Mouse (Mus musculus): ENCODE measurements at regions not wholly inside any gene's neighbourhood (a gene's known extent, or its start where the extent isn't known, plus 50 kb on each side); places are given as distances from the start of the nearest gene placed in this dataset.

GRCm38 (mm10) chr8:89658998-89659944 lies 615.3 kb upstream of the Sall1 start:
- in situ Hi-C loops (cut with MboI, MseI) = no loop called here

GRCm38 (mm10) chr8:89655369-89655768 lies 611.4 kb upstream of the Sall1 start:
- in situ Hi-C loops (cut with MboI, MseI) = no loop called here

- in situ Hi-C loops (cut with MboI, MseI) = no loop called here
These were observed 605.4 kb upstream of the Sall1 start for GRCm38 (mm10) chr8:89649207-89649890.

GRCm38 (mm10) chr8:89646946-89647345 lies 603.0 kb upstream of the Sall1 start:
- in situ Hi-C loops (cut with MboI, MseI) = no loop called here

GRCm38 (mm10) chr8:89641339-89641738 lies 597.4 kb upstream of the Sall1 start:
- in situ Hi-C loops (cut with MboI, MseI) = no loop called here

- in situ Hi-C loops (cut with MboI, MseI) = no loop called here
These were observed 590.9 kb upstream of the Sall1 start for GRCm38 (mm10) chr8:89634864-89635263.

GRCm38 (mm10) chr8:89632304-89632703 lies 588.3 kb upstream of the Sall1 start:
- in situ Hi-C loops (cut with MboI, MseI) = no loop called here

- in situ Hi-C loops (cut with MboI, MseI) = no loop called here
These were observed 586.6 kb upstream of the Sall1 start for GRCm38 (mm10) chr8:89630540-89630939.

GRCm38 (mm10) chr8:89618089-89618488 lies 574.1 kb upstream of the Sall1 start:
- in situ Hi-C loops (cut with MboI, MseI) = no loop called here

- in situ Hi-C loops (cut with MboI, MseI) = no loop called here
These were observed 572.0 kb upstream of the Sall1 start for GRCm38 (mm10) chr8:89615863-89616558.

GRCm38 (mm10) chr8:89609074-89609473 lies 565.1 kb upstream of the Sall1 start:
- in situ Hi-C loops (cut with MboI, MseI) = no loop called here

GRCm38 (mm10) chr8:89605905-89606468 lies 562.0 kb upstream of the Sall1 start:
- in situ Hi-C loops (cut with MboI, MseI) = no loop called here

GRCm38 (mm10) chr8:89604461-89604860 lies 560.5 kb upstream of the Sall1 start:
- in situ Hi-C loops (cut with MboI, MseI) = no loop called here

- in situ Hi-C loops (cut with MboI, MseI) = loop anchor here in 1 of 2 experiments (25.0 kb wide), 1 partner anchor 1591 kb away; the partner anchor contains the start of gene Aktip
These were observed 552.4 kb upstream of the Sall1 start for GRCm38 (mm10) chr8:89596380-89596779.

- in situ Hi-C loops (cut with MboI, MseI) = loop anchor here in 1 of 2 experiments (25.0 kb wide), 1 partner anchor 1604 kb away; the partner anchor contains the start of gene Aktip
These were observed 539.1 kb upstream of the Sall1 start for GRCm38 (mm10) chr8:89583091-89583490.

- in situ Hi-C loops (cut with MboI, MseI) = loop anchor here in 1 of 2 experiments (25.0 kb wide), 1 partner anchor 1605 kb away; the partner anchor contains the start of gene Aktip
These were observed 538.6 kb upstream of the Sall1 start for GRCm38 (mm10) chr8:89582566-89582965.

GRCm38 (mm10) chr8:89571816-89572215 lies 527.9 kb upstream of the Sall1 start:
- in situ Hi-C loops (cut with MboI, MseI) = no loop called here

GRCm38 (mm10) chr8:89570639-89571325 lies 526.8 kb upstream of the Sall1 start:
- in situ Hi-C loops (cut with MboI, MseI) = no loop called here

- in situ Hi-C loops (cut with MboI, MseI) = no loop called here
These were observed 525.4 kb upstream of the Sall1 start for GRCm38 (mm10) chr8:89569406-89569805.

GRCm38 (mm10) chr8:89568641-89569040 lies 524.7 kb upstream of the Sall1 start:
- in situ Hi-C loops (cut with MboI, MseI) = no loop called here

GRCm38 (mm10) chr8:89566986-89567385 lies 523.0 kb upstream of the Sall1 start:
- in situ Hi-C loops (cut with MboI, MseI) = no loop called here
